Mouse (Mus musculus): ENCODE data around the gene Gnb1l.

DNA sequence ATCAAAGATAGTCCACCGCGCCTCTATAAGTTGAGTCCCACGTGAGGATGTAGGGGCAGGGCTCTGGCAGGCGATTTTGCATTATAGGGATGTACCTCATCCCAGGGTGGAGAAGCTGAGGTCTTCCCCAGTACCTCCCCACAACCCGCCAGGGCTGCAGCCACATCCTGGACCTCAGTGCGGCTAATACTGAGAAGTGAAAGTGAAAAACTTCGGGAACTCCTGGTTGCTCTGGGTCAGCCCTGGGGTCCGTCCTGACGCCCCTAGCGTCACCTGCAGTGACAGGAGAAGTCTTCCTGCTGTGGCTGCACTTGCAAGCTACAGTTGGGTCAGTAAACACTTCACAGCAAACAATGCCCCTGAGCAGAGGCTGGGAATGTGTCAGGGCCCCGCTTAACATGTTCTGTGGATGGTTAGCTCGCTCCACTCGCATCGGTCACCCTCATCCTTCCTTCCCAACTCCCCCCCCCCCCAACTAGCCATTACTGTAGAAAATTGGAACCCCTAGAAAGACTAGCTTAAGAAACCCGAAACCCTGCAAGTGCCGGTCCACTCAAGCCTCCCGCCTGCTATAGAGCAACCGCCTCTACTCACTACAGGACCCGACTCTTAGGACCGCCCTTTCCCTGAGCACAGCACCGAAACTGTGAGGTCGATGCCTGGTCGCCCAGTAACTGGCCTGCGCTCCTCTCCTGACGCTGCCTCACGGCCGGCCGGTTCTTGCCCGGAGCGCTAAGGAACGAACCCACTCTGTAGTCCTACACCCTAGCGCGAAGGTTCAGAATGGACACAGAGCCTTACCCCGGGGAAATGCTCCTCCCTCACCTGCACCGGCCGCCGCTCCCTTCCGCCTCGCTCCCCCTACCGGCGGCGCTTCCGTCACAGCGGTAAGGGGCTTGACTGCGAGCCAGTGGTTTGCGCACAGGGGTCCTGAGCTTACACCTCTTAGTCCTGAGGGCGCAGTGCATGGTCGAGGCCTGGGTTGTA is 91.6 kb downstream of the Gnb1l start, which contains the start of gene Tbx1:
- TF ChIP-seq CTCF (IDR thresholded peaks at IDR 0.05; ENCODE audit: control insufficient read depth, insufficient read depth, low read length) (0 out of 2 replicates have a peak, but pooled peaks have one; percentile 28), POLR2A (IDR thresholded peaks at IDR 0.05; ENCODE audit: borderline replicate concordance, control insufficient read depth, low read depth, low read length) (no peak)

Measured in bone marrow, adult 2 months (tissue).